Mouse (Mus musculus): ENCODE data around the gene Tex29. TPM values are rescaled to one million over a fixed set of nuclear protein-coding genes. Genes with fewer than 3 reads are reported as not detected.

Tex29 gene
- polyA plus RNA-seq, 1 experiment from 2014 or later = not detected

Other genes with a start within 250 kb of the Tex29 start
- 145 and 146 TPM in 2 replicates for gene Ankrd10, start 204.7 kb upstream of the Tex29 start, polyA plus RNA-seq (2014; fragmentation: Nextera tagmentation; extraction: Ambion mirVana)
- gene 1700016D06Rik, start 139.4 kb upstream of the Tex29 start, polyA plus RNA-seq (2014; fragmentation: Nextera tagmentation; extraction: Ambion mirVana) = not detected in 2 replicates
- gene Arhgef7, start 112.8 kb upstream of the Tex29 start, polyA plus RNA-seq (2014; fragmentation: Nextera tagmentation; extraction: Ambion mirVana) = 52.0 and 63.3 TPM in 2 replicates